Mouse (Mus musculus) bone marrow, adult 2 months (tissue): Measurements from ENCODE around the gene Artn.

ENCODE experiments used
- CTCF ChIP-seq: fragments of 200-500 bp; IDR thresholded peaks from 2 replicates; pipeline ENCODE4 v1.5.1; 2011; ENCODE audit warnings: low read length, control low read depth; ENCODE audit not compliant: control insufficient read depth, insufficient read depth
- POLR2A ChIP-seq: fragments of 200-500 bp; IDR thresholded peaks from 2 replicates; pipeline ENCODE4 v1.6.1; 2011; ENCODE audit warnings: low read depth, mild to moderate bottlenecking, control low read depth, low read length, borderline replicate concordance; ENCODE audit not compliant: control insufficient read depth

DNA sequence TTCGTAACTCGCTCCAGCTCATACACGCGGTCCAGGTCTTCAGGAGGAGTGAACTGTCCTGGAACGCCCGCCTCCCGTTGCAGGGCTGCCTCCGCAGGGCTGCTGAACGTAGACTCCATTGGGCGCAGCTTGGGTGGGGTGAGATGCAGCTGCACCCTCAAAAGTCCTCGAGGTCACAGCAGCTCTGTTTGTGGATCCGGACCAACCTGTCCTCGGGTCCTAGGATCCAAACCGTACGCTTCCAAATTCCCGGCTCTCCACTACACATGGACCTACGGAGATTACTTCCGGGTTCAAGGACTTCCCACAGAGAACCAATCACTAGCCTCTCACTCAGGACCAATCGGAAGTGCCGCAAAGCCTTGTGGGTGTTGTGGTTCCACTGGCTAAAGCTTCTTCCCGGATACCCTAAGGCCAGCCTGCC is 37.8 kb downstream of the Artn start, which contains the start of gene Dph2:
- TF ChIP-seq POLR2A, result no peak
- peak; percentile 17; the same call in 1 of the 2 replicates for TF ChIP-seq CTCF
